Mouse (Mus musculus) forebrain, embryonic 14.5 days (tissue): Measurements from ENCODE around the gene Btbd9. TPM values are rescaled to one million over a fixed set of nuclear protein-coding genes. Genes with fewer than 3 reads are reported as not detected.

ENCODE experiments used
- ATAC-seq: fragments of 200-750 bp; cut with Nextera tagmentation; 2 replicates; pipeline ENCODE4 v1.8.0; 2017; ENCODE audit warnings: mild to moderate bottlenecking, moderate library complexity
- DNase-seq: peaks from one replicate; pipeline ENCODE4 v3.0.0-alpha.2; 2015; ENCODE audit warnings: low spot score
- H3K27ac ChIP-seq: fragments of 300-500 bp; sonication (generic); 2 replicates; pipeline ENCODE4 v1.5.1; 2014; ENCODE audit warnings: low read depth, mild to moderate bottlenecking, control low read depth, low read length, moderate library complexity
- H3K27me3 ChIP-seq: fragments of 300-500 bp; sonication (generic); replicated peaks from 2 replicates; pipeline ENCODE4 v1.6.1; 2014; ENCODE audit warnings: low read length, control low read depth, mixed read lengths; ENCODE audit not compliant: control insufficient read depth, insufficient read depth
- H3K36me3 ChIP-seq: fragments of 300-500 bp; sonication (generic); 2 replicates; pipeline ENCODE4 v1.6.1; 2014; ENCODE audit warnings: low read length, control low read depth; ENCODE audit not compliant: control insufficient read depth, insufficient read depth
- H3K4me1 ChIP-seq: fragments of 300-500 bp; sonication (generic); 2 replicates; pipeline ENCODE4 v1.6.1; 2014; ENCODE audit warnings: antibody characterized with exemption, low read length, control low read depth; ENCODE audit not compliant: control insufficient read depth, insufficient read depth
- H3K4me2 ChIP-seq: fragments of 300-500 bp; sonication (generic); 2 replicates; pipeline ENCODE4 v1.6.1; 2014; ENCODE audit warnings: mild to moderate bottlenecking, control low read depth, low read length
- H3K4me3 ChIP-seq: fragments of 300-500 bp; sonication (generic); 2 replicates; pipeline ENCODE4 v1.5.1; 2014; ENCODE audit warnings: low read depth, low read length, control low read depth
- H3K9ac ChIP-seq: fragments of 300-500 bp; sonication (generic); 2 replicates; pipeline ENCODE4 v1.6.1; 2014; ENCODE audit warnings: mild to moderate bottlenecking, low read length, control low read depth, moderate library complexity
- H3K9me3 ChIP-seq: fragments of 300-500 bp; sonication (generic); replicated peaks from 2 replicates; pipeline ENCODE4 v1.6.1; 2016; ENCODE audit warnings: low read length, control low read depth, mixed read lengths; ENCODE audit not compliant: control insufficient read depth
- WGBS: fragments of 180-500 bp; shearing (Covaris S2); extraction: QIAGEN DNeasy Blood & Tissue Kit; methylation state at CpG from one replicate; pipeline ENCODE4 v1.1.7; 2014; 5-methylcytosine and 5-hydroxymethylcytosine counted together
- polyA plus RNA-seq: library from polyadenylated mRNA; unstranded; fragments of >200 nt; fragmentation: Nextera tagmentation; extraction: Ambion mirVana; gene quantifications from 2 replicates; pipeline ENCODE4 v1.2.1, GENCODE M21; 2014

Gene Btbd9
- polyA plus RNA-seq, 1 experiment from 2014 or later, result 73.7 TPM

GRCm38 (mm10) chr17:30391220-30391619 is 185.1 kb downstream of the Btbd9 start:
- no peaks in the 10 kb centered on the region for H3K9me3 ChIP-seq
- ATAC-seq (no peak), DNase-seq (peak; percentile 41)
- H3K9ac ChIP-seq, result no peak overlapping the region
- H3K4me2 ChIP-seq, result no peak overlapping the region
- H3K4me1 ChIP-seq, result peaks cover 7% of the 10 kb centered on the region
- 52% methylated on average over 1 of the region's 1 CpGs for WGBS
- H3K27me3 ChIP-seq, result no peaks in the 10 kb centered on the region
- no peaks in the 10 kb centered on the region for H3K36me3 ChIP-seq
- no peak overlapping the region for H3K27ac ChIP-seq
- H3K4me3 ChIP-seq, result no peak overlapping the region

- H3K9me3 ChIP-seq, result no peaks in the 10 kb centered on the region
- peaks cover 7% of the 10 kb centered on the region for H3K4me1 ChIP-seq
- ATAC-seq, result no peak
- no peak overlapping the region for H3K27ac ChIP-seq
- no peak overlapping the region for H3K4me2 ChIP-seq
- H3K4me3 ChIP-seq, result no peak overlapping the region
- no peak for DNase-seq
- no peaks in the 10 kb centered on the region for H3K27me3 ChIP-seq
- no peak overlapping the region for H3K9ac ChIP-seq
- H3K36me3 ChIP-seq, result no peaks in the 10 kb centered on the region
Measured at GRCm38 (mm10) chr17:30389686-30390085, 186.6 kb downstream of the Btbd9 start.

GRCm38 (mm10) chr17:30388817-30389216 is 187.5 kb downstream of the Btbd9 start:
- H3K36me3 ChIP-seq, result no peaks in the 10 kb centered on the region
- peak overlapping the region; percentile 40; the same call in 1 of the 2 replicates for H3K27ac ChIP-seq
- no peaks in the 10 kb centered on the region for H3K27me3 ChIP-seq
- no peak overlapping the region for H3K9ac ChIP-seq
- no peaks in the 10 kb centered on the region for H3K9me3 ChIP-seq
- peaks cover 7% of the 10 kb centered on the region for H3K4me1 ChIP-seq
- ATAC-seq (peak; percentile 29; the same call in 1 of the 2 replicates), DNase-seq (peak; percentile 59)
- 65% methylated on average over 4 of the region's 4 CpGs for WGBS
- no peak overlapping the region for H3K4me2 ChIP-seq
- H3K4me3 ChIP-seq, result no peak overlapping the region

GRCm38 (mm10) chr17:30388391-30388790 is 187.9 kb downstream of the Btbd9 start:
- Histone ChIP-seq H3K36me3 (no peaks in the 10 kb centered on the region), H3K27ac (peak overlapping the region; percentile 40; the same call in 1 of the 2 replicates), H3K9ac (no peak overlapping the region), H3K9me3 (no peaks in the 10 kb centered on the region), H3K4me2 (no peak overlapping the region), H3K27me3 (no peaks in the 10 kb centered on the region), H3K4me3 (no peak overlapping the region), H3K4me1 (peaks cover 7% of the 10 kb centered on the region)
- no peak for DNase-seq
- 73% methylated on average over 3 of the region's 3 CpGs for WGBS
- ATAC-seq, result no peak

GRCm38 (mm10) chr17:30386241-30386640 is 190.0 kb downstream of the Btbd9 start:
- no peak overlapping the region for H3K4me2 ChIP-seq
- WGBS, result 91% methylated on average over 9 of the region's 9 CpGs
- H3K4me3 ChIP-seq, result no peak overlapping the region
- peaks cover 7% of the 10 kb centered on the region for H3K4me1 ChIP-seq
- no peaks in the 10 kb centered on the region for H3K27me3 ChIP-seq
- no peak overlapping the region for H3K9ac ChIP-seq
- no peak overlapping the region for H3K27ac ChIP-seq
- DNase-seq, result no peak
- no peaks in the 10 kb centered on the region for H3K9me3 ChIP-seq
- H3K36me3 ChIP-seq, result no peaks in the 10 kb centered on the region
- ATAC-seq, result no peak

- WGBS, result 91% methylated on average over 6 of the region's 6 CpGs
- no peak overlapping the region for H3K9ac ChIP-seq
Measured at GRCm38 (mm10) chr17:30383649-30384048, 192.6 kb downstream of the Btbd9 start.

GRCm38 (mm10) chr17:30378221-30379010 is 197.9 kb downstream of the Btbd9 start:
- no peaks in the 10 kb centered on the region for H3K27me3 ChIP-seq
- H3K4me2 ChIP-seq, result no peak overlapping the region
- H3K4me3 ChIP-seq, result no peak overlapping the region
- ATAC-seq, result peak; percentile 34; the same call in 1 of the 2 replicates
- DNase-seq, result peak; percentile 72
- H3K27ac ChIP-seq, result peak overlapping the region; percentile 67; the same call in 1 of the 2 replicates
- H3K9ac ChIP-seq, result no peak overlapping the region
- 1% methylated on average over 5 of the region's 5 CpGs for WGBS
- H3K4me1 ChIP-seq, result peaks cover 19% of the 10 kb centered on the region
- H3K36me3 ChIP-seq, result no peaks in the 10 kb centered on the region
- H3K9me3 ChIP-seq, result no peaks in the 10 kb centered on the region

More at GRCm38 (mm10) chr17:30383649-30384048, 192.6 kb downstream of the Btbd9 start:
- no peak for ATAC-seq
- Histone ChIP-seq H3K4me2 (no peak overlapping the region), H3K36me3 (no peaks in the 10 kb centered on the region), H3K4me3 (no peak overlapping the region), H3K4me1 (peaks cover 15% of the 10 kb centered on the region), H3K27me3 (no peaks in the 10 kb centered on the region), H3K9me3 (no peaks in the 10 kb centered on the region), H3K27ac (no peak overlapping the region)
- no peak for DNase-seq

GRCm38 (mm10) chr17:30377754-30378153 is 198.5 kb downstream of the Btbd9 start:
- peak; percentile 26 for DNase-seq
- peaks cover 19% of the 10 kb centered on the region for H3K4me1 ChIP-seq
- H3K9ac ChIP-seq, result no peak overlapping the region
- no peak overlapping the region for H3K4me2 ChIP-seq
- no peaks in the 10 kb centered on the region for H3K9me3 ChIP-seq
- no peaks in the 10 kb centered on the region for H3K36me3 ChIP-seq
- H3K27ac ChIP-seq, result no peak overlapping the region
- H3K27me3 ChIP-seq, result no peaks in the 10 kb centered on the region
- H3K4me3 ChIP-seq, result no peak overlapping the region
- no peak for ATAC-seq
- 0% methylated on average over 1 of the region's 1 CpGs for WGBS

- Histone ChIP-seq H3K4me1 (peaks cover 16% of the 10 kb centered on the region), H3K4me3 (no peak overlapping the region), H3K36me3 (no peaks in the 10 kb centered on the region), H3K27me3 (no peaks in the 10 kb centered on the region), H3K9ac (no peak overlapping the region), H3K27ac (0 out of 2 replicates have a peak overlapping the region, but pooled peaks have one; percentile 27), H3K9me3 (no peaks in the 10 kb centered on the region), H3K4me2 (no peak overlapping the region)
- 93% methylated on average over 1 of the region's 1 CpGs for WGBS
- DNase-seq (no peak), ATAC-seq (no peak)
Measured at GRCm38 (mm10) chr17:30375107-30375506, 201.2 kb downstream of the Btbd9 start.
